ENCODE assay signal across 8 mouse cellular contexts in genomic region chr11:115647459-115647858, GRCm38 (mm10). TPM values are rescaled to one million over a fixed set of nuclear protein-coding genes. Genes with fewer than 3 reads are reported as not detected.
DNase-seq lines count a peak whose midpoint lies in the region; ATAC-seq and TF ChIP-seq lines count a peak whose summit lies in the region.

No protein-coding gene starts in this region.

- no peaks in the 10 kb centered on the region for H3K9me3 ChIP-seq in liver, postnatal 0 days (ENCODE audit: low read length)

- H3K4me2 ChIP-seq in liver, postnatal 0 days (ENCODE audit: low read depth, low read length), result no peak overlapping the region

- peak; percentile 38 to 66 for DNase-seq in frontal cortex, postnatal 36 days (ENCODE audit: low spot score in 2 of 2)
- no peak for DNase-seq in frontal cortex, postnatal 10 days (ENCODE audit: low spot score in 2 of 2)
- DNase-seq in thymus, adult 2 months, result peak; percentile 59
- DNase-seq in thymus, postnatal 36 days, result no peak
- DNase-seq in cerebellum, adult 2 months, result peak in 1 of 2 experiments; percentile 79
- DNase-seq in heart, postnatal 10 days, result peak; percentile 74 to 85
- peak; percentile 57 for DNase-seq in liver, postnatal 0 days
- DNase-seq in splenic B cell, adult 2 months (ENCODE audit: low read depth, low spot score), result peak; percentile 89

- intact Hi-C loops in heart, postnatal 10 days (cut with DNase I), result loop anchor here (1.0 to 5.0 kb wide), 2 partner anchors 67 to 165 kb away; partner anchors contain the start of genes Caskin2 and Tsen54

- H3K4me1 ChIP-seq in thymus, adult 2 months (replicated peaks; ENCODE audit: control insufficient read depth, insufficient read depth, low read length), result peaks cover 20% of the 10 kb centered on the region
- H3K4me1 ChIP-seq in cerebellum, adult 2 months (ENCODE audit: control insufficient read depth, insufficient read depth, low read length), result peaks cover 37% of the 10 kb centered on the region
- no peaks in the 10 kb centered on the region for H3K4me1 ChIP-seq in liver, postnatal 0 days (ENCODE audit: insufficient read depth)

- H3K4me3 ChIP-seq in thymus, adult 2 months (ENCODE audit: control insufficient read depth, insufficient read depth, low read length), result no peak overlapping the region
- no peak overlapping the region for H3K4me3 ChIP-seq in cerebellum, adult 2 months (replicated peaks; ENCODE audit: insufficient read depth, low read depth, low read length)
- no peak overlapping the region for H3K4me3 ChIP-seq in liver, postnatal 0 days (ENCODE audit: low read depth, low read length)

- TF ChIP-seq EP300 in liver, postnatal 0 days (IDR thresholded peaks at IDR 0.05; ENCODE audit: low read depth), result no peak

- no peak overlapping the region for H3K27ac ChIP-seq in thymus, adult 2 months (ENCODE audit: control insufficient read depth, insufficient read depth, low read length)
- H3K27ac ChIP-seq in cerebellum, adult 2 months (ENCODE audit: insufficient read depth, low read length), result no peak overlapping the region
- no peak overlapping the region for H3K27ac ChIP-seq in liver, postnatal 0 days (ENCODE audit: low read depth)

- no peaks in the 10 kb centered on the region for H3K27me3 ChIP-seq in thymus, adult 2 months (ENCODE audit: control insufficient read depth, insufficient read depth, low read length)
- H3K27me3 ChIP-seq in cerebellum, adult 2 months (ENCODE audit: control insufficient read depth, insufficient read depth, low read length), result no peaks in the 10 kb centered on the region
- no peaks in the 10 kb centered on the region for H3K27me3 ChIP-seq in liver, postnatal 0 days (ENCODE audit: insufficient read depth, low read length)
- H3K27me3 ChIP-seq in splenic B cell, adult 2 months (ENCODE audit: control insufficient read depth, insufficient read depth, low read length, poor library complexity, severe bottlenecking), result no peaks in the 10 kb centered on the region

- no peak for ATAC-seq in liver, postnatal 0 days

- TF ChIP-seq POLR2A in thymus, adult 2 months (IDR thresholded peaks at IDR 0.05; ENCODE audit: control insufficient read depth, extremely low read depth, insufficient read depth, low read length, poor library complexity), result no peak
- TF ChIP-seq POLR2A in cerebellum, adult 2 months (IDR thresholded peaks at IDR 0.05; ENCODE audit: borderline replicate concordance, insufficient read depth, low read length), result no peak

- WGBS in thymus, adult 2 months, result 64% methylated on average over 6 of the region's 6 CpGs
- 8% methylated on average over 6 of the region's 6 CpGs for WGBS in cerebellum, adult 2 months
- 59% methylated on average over 6 of the region's 6 CpGs for WGBS in liver, postnatal 0 days (ENCODE audit: insufficient replicate concordance)

- no peak overlapping the region for H3K9ac ChIP-seq in liver, postnatal 0 days (replicated peaks)

- no peak for TF ChIP-seq CTCF in thymus, adult 2 months (IDR thresholded peaks at IDR 0.05; ENCODE audit: borderline replicate concordance, control insufficient read depth, extremely low read depth, insufficient read depth, low read length, poor library complexity)
- TF ChIP-seq CTCF in cerebellum, adult 2 months (IDR thresholded peaks at IDR 0.05; ENCODE audit: borderline replicate concordance, insufficient read depth, low read depth, low read length), result peak; percentile 69
- TF ChIP-seq CTCF in liver, postnatal 0 days (IDR thresholded peaks at IDR 0.05; ENCODE audit: low read depth), result peak; percentile 80

- peaks cover 15% of the 10 kb centered on the region; the same call in 1 of the 2 replicates for H3K36me3 ChIP-seq in thymus, adult 2 months (ENCODE audit: control insufficient read depth, insufficient read depth, low read length)
- H3K36me3 ChIP-seq in liver, postnatal 0 days (replicated peaks; ENCODE audit: insufficient read depth, low read length), result peaks cover 52% of the 10 kb centered on the region
- peaks cover 14% of the 10 kb centered on the region for H3K36me3 ChIP-seq in splenic B cell, adult 2 months (ENCODE audit: control insufficient read depth, insufficient read depth, low read length, poor library complexity, severe bottlenecking)

RNA-seq across cellular contexts. Expression of gene Slc25a19, which starts 19.4 kb away (rescaled TPM):
- polyA plus RNA-seq in thymus, adult 2 months (2012; rRNA removed), result 98.5 and 98.6 TPM in 2 replicates
- 115 and 123 TPM in 2 replicates for polyA plus RNA-seq in cerebellum, adult 2 months (2012; rRNA removed)
- 10 to 100 TPM; 40.3 to 41.1 TPM for total RNA-seq in heart, postnatal 10 days (2021)
- 6.1 and 6.9 TPM in 2 replicates for polyA plus RNA-seq in liver, postnatal 0 days (2015; fragmentation: Nextera tagmentation; extraction: Ambion mirVana)

RNA-seq across cellular contexts. Expression of gene Mif4gd, which starts 34.7 kb away (rescaled TPM):
- polyA plus RNA-seq in thymus, adult 2 months (2012; rRNA removed), result 188 and 215 TPM in 2 replicates
- polyA plus RNA-seq in cerebellum, adult 2 months (2012; rRNA removed), result 86.9 and 97.3 TPM in 2 replicates
- total RNA-seq in heart, postnatal 10 days (2021), result 10 to 100 TPM; 37.6 to 38.8 TPM
- polyA plus RNA-seq in liver, postnatal 0 days (2015; fragmentation: Nextera tagmentation; extraction: Ambion mirVana), result 37.9 and 39.9 TPM in 2 replicates

RNA-seq across cellular contexts. Expression of gene Gga3, which starts 43.6 kb away (rescaled TPM):
- polyA plus RNA-seq in thymus, adult 2 months (2012; rRNA removed), result 102 and 106 TPM in 2 replicates
- polyA plus RNA-seq in cerebellum, adult 2 months (2012; rRNA removed), result 64.2 and 68.0 TPM in 2 replicates
- total RNA-seq in heart, postnatal 10 days (2021), result 10 to 100 TPM; 17.9 to 21.0 TPM
- 3.0 and 3.5 TPM in 2 replicates for polyA plus RNA-seq in liver, postnatal 0 days (2015; fragmentation: Nextera tagmentation; extraction: Ambion mirVana)

RNA-seq across cellular contexts. Expression of gene Mrps7, which starts 43.7 kb away (rescaled TPM):
- 24.5 and 25.0 TPM in 2 replicates for polyA plus RNA-seq in thymus, adult 2 months (2012; rRNA removed)
- 55.9 and 57.5 TPM in 2 replicates for polyA plus RNA-seq in cerebellum, adult 2 months (2012; rRNA removed)
- 10 to 100 TPM; 60.2 to 72.5 TPM for total RNA-seq in heart, postnatal 10 days (2021)
- polyA plus RNA-seq in liver, postnatal 0 days (2015; fragmentation: Nextera tagmentation; extraction: Ambion mirVana), result 46.4 and 48.9 TPM in 2 replicates

Comparison
In these comparisons a context has a peak if more than half of its experiments do, and no peak if none do; other contexts are left out.
1. DNase-seq: peak in frontal cortex, postnatal 36 days (2 of 2), thymus, adult 2 months (single experiment), heart, postnatal 10 days (2 of 2), liver, postnatal 0 days (single experiment) and splenic B cell, adult 2 months (single experiment); none in frontal cortex, postnatal 10 days (0 of 2) and thymus, postnatal 36 days (0 of 2).
2. RNA of gene Slc25a19, which starts 19.4 kb away (polyA plus RNA-seq): 115 to 123 TPM in cerebellum, adult 2 months and 98.5 to 98.6 TPM in thymus, adult 2 months; 6.1 to 6.9 TPM in liver, postnatal 0 days; every median in the first group is over 10 times any median in the second.
3. RNA of gene Gga3, which starts 43.6 kb away (polyA plus RNA-seq): 102 to 106 TPM in thymus, adult 2 months and 64.2 to 68.0 TPM in cerebellum, adult 2 months; 3.0 to 3.5 TPM in liver, postnatal 0 days; every median in the first group is over 10 times any median in the second.